9 mouse cellular contexts compared by ENCODE assay signal in the genomic region with DNA sequence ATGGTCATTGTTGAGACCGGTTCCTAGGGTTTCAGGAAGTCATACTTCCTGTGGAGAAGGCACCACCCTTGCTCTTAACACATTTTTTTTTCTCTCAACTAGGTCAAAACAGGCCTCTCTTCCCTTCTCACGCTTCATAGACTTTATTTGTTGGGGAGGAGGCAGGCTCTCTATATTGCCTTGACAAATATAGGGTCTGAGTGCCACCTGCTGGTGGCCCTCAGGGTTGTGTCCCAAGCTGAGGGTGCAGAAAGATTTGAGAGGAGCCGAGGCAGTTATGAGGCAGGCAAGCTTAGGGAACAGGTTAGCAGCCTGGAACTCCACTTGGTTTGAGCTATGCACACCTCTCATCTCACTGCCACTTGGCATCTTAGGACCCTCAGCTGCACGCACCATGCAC. TPM values are rescaled to one million over a fixed set of nuclear protein-coding genes. Genes with fewer than 3 reads are reported as not detected.
DNase-seq lines count a peak whose midpoint lies in the region; ATAC-seq and TF ChIP-seq lines count a peak whose summit lies in the region.
"Had no signal": no experiment of that assay in that cellular context is flagged by ENCODE, and none has a peak within 500 bp of the region (broad histone marks: within the 10 kb centered on the region; RNA-seq: fewer than 3 reads in every experiment).

No protein-coding gene starts in this region.

- no peak for DNase-seq in heart, adult 9 months (ENCODE audit: low spot score in 2 of 2)
- DNase-seq in CH12.LX (ENCODE audit: extremely low read depth): peak; percentile 43
- DNase-seq in cerebellum, postnatal 14 days: peak; percentile 67 to 76
- DNase-seq in mesoderm, embryonic 11.5 days (ENCODE audit: low read depth, low spot score): peak; percentile 63
- no peak for DNase-seq in frontal cortex, adult 2 months (ENCODE audit: extremely low spot score in 1 of 2, low spot score in 1 of 2)

- H3K27ac ChIP-seq in heart, embryonic 11.5 days (ENCODE audit: low read depth, low read length): peak overlapping the region; percentile 46; the same call in 1 of the 2 replicates
- H3K27ac ChIP-seq in CH12.LX (ENCODE audit: insufficient read depth, low read depth): no peak overlapping the region
- H3K27ac ChIP-seq: liver, embryonic 15.5 days had no signal

- no peaks in the 10 kb centered on the region; the same call in 1 of the 2 replicates for H3K27me3 ChIP-seq in heart, embryonic 11.5 days (ENCODE audit: control insufficient read depth, insufficient read depth, low read length)
- H3K27me3 ChIP-seq in CH12.LX (replicated peaks): peaks cover 2% of the 10 kb centered on the region
- H3K27me3 ChIP-seq: liver, embryonic 15.5 days had no signal

- no peaks in the 10 kb centered on the region; the same call in 1 of the 2 replicates for H3K36me3 ChIP-seq in heart, embryonic 11.5 days (ENCODE audit: control insufficient read depth, insufficient read depth, low read length)
- H3K36me3 ChIP-seq in CH12.LX (replicated peaks in 1 of 2; ENCODE audit: control insufficient read depth in 1 of 2, insufficient read depth in 1 of 2, low read length in 1 of 2): peaks cover 27 to 67% of the 10 kb centered on the region in 2 experiments

- in situ Hi-C loops in CH12.LX (cut with MboI; ENCODE audit: low pct_ligation_motif_present, low pct_unique_long_range_greater_than_20kb, low sequenced_read_pairs): no loop called here

- no peak for ATAC-seq in heart, embryonic 11.5 days (replicated peaks; ENCODE audit: insufficient number of reproducible peaks, low FRiP score, low TSS enrichment)
- peak; percentile 72 for ATAC-seq in inflammation-experienced regulatory T-cells, adult 6 months
- ATAC-seq in frontal cortex, adult (ENCODE audit: low TSS enrichment): no peak

- H3K4me2 ChIP-seq in heart, embryonic 11.5 days: no peak overlapping the region
- H3K4me2 ChIP-seq in CH12.LX (ENCODE audit: insufficient read depth, low read depth, poor library complexity, severe bottlenecking): no peak overlapping the region
- H3K4me2 ChIP-seq: liver, embryonic 15.5 days had no signal

- dilution Hi-C loops in CH12.LX (cut with MboI; ENCODE audit: extremely low pct_ligation_motif_present, extremely low pct_unique_long_range_greater_than_20kb, low sequenced_read_pairs): no loop called here

- no peak for TF ChIP-seq POLR2A in CH12.LX (IDR thresholded peaks at IDR 0.05; ENCODE audit: low read depth, low read length)

- H3K9ac ChIP-seq in heart, embryonic 11.5 days (ENCODE audit: low read depth, low read length): no peak overlapping the region
- no peak overlapping the region for H3K9ac ChIP-seq in CH12.LX (ENCODE audit: insufficient read depth, low read depth)
- H3K9ac ChIP-seq: liver, embryonic 15.5 days had no signal

- peak; percentile 26 to 77; a peak in 3 of 4 replicates for TF ChIP-seq CTCF in CH12.LX (conservative IDR thresholded peaks at IDR 0.05 in 1 of 2, IDR thresholded peaks at IDR 0.05 in 1 of 2; ENCODE audit: low read depth in 2 of 2, low read length in 2 of 2)

- no peaks in the 10 kb centered on the region for H3K9me3 ChIP-seq in heart, embryonic 11.5 days (replicated peaks; ENCODE audit: control insufficient read depth, low read length)
- no peaks in the 10 kb centered on the region for H3K9me3 ChIP-seq in CH12.LX (replicated peaks; ENCODE audit: low read length)
- H3K9me3 ChIP-seq: liver, embryonic 15.5 days had no signal

- no peaks in the 10 kb centered on the region for H3K79me2 ChIP-seq in CH12.LX (replicated peaks; ENCODE audit: control insufficient read depth, extremely low read depth, insufficient read depth, poor library complexity, severe bottlenecking)

- no peak overlapping the region for H3K4me3 ChIP-seq in heart, embryonic 11.5 days (ENCODE audit: low read depth, low read length)
- no peak overlapping the region for H3K4me3 ChIP-seq in CH12.LX (replicated peaks in 1 of 3; ENCODE audit: low read depth in 2 of 3, low read length in 2 of 3, poor library complexity in 1 of 3)
- H3K4me3 ChIP-seq: liver, embryonic 15.5 days had no signal

- 66% methylated on average over 4 of the region's 4 CpGs for WGBS in heart, embryonic 11.5 days (ENCODE audit: insufficient replicate concordance)

- peaks cover 20% of the 10 kb centered on the region for H3K4me1 ChIP-seq in heart, embryonic 11.5 days (ENCODE audit: control insufficient read depth, insufficient read depth, low read length)
- H3K4me1 ChIP-seq in CH12.LX (ENCODE audit: control insufficient read depth in 1 of 2, insufficient read depth in 2 of 2): peaks cover 0 to 40% of the 10 kb centered on the region in 2 experiments; a peak in 3 of 4 replicates

- no peak for TF ChIP-seq EP300 in CH12.LX (IDR thresholded peaks at IDR 0.05; ENCODE audit: low read length)

- peak; percentile 74 for TF ChIP-seq RAD21 in CH12.LX (IDR thresholded peaks at IDR 0.05; ENCODE audit: low read depth, low read length)

TF ChIP-seq in CH12.LX, 34 proteins besides CTCF, POLR2A, EP300 and RAD21:
- TF ChIP-seq SMC3 (IDR thresholded peaks at IDR 0.05; ENCODE audit: low read depth, low read length) (peak; percentile 64), IRF4 (IDR thresholded peaks at IDR 0.05; ENCODE audit: low read depth, low read length) (no peak)
TF ChIP-seq in CH12.LX: peak in this region for 1.

RNA-seq across cellular contexts. Expression of a gene that starts 3.5 kb away (rescaled TPM):
- 12.4 and 15.1 TPM in 2 replicates for polyA plus RNA-seq in heart, embryonic 11.5 days (2014; fragmentation: Nextera tagmentation; extraction: Ambion mirVana)
- total RNA-seq in CH12.LX (2012; rRNA removed): 3.7 and 4.0 TPM in 2 replicates
- 9.0 and 9.4 TPM in 2 replicates for total RNA-seq in CH12.LX (2014; rRNA removed)
- 5.5 and 6.7 TPM in 2 replicates for polyA plus RNA-seq in CH12.LX (2012; ENCODE audit: insufficient read length, low read depth)
- 10 to 100 TPM in 1 of 3 experiments, 1 to 10 TPM in 2; 7.8 to 12.1 (median 9.3) TPM for polyA plus RNA-seq in inflammation-experienced regulatory T-cells, adult 6 months (2017; shearing (Covaris generic))
- 14.4 and 15.5 TPM in 2 replicates for polyA plus RNA-seq in frontal cortex, adult 2 months (2012; rRNA removed)

RNA-seq across cellular contexts. Expression of a gene that starts 5.9 kb away (rescaled TPM):
- polyA plus RNA-seq in heart, embryonic 11.5 days (2014; fragmentation: Nextera tagmentation; extraction: Ambion mirVana): 2.9 and 3.1 TPM in 2 replicates
- 0.34 and 0.59 TPM in 2 replicates for total RNA-seq in CH12.LX (2012; rRNA removed)
- 0.03 and 0.07 TPM in 2 replicates for total RNA-seq in CH12.LX (2014; rRNA removed)
- 0.29 and 0.30 TPM in 2 replicates for polyA plus RNA-seq in CH12.LX (2012; ENCODE audit: insufficient read length, low read depth)
- polyA plus RNA-seq in inflammation-experienced regulatory T-cells, adult 6 months (2017; shearing (Covaris generic)): 1 to 10 TPM; 4.1 to 4.9 (median 4.2) TPM
- 13.4 and 15.0 TPM in 2 replicates for polyA plus RNA-seq in frontal cortex, adult 2 months (2012; rRNA removed)

RNA-seq across cellular contexts. Expression of a gene that starts 8.3 kb away (rescaled TPM):
- 9.1 and 11.4 TPM in 2 replicates for polyA plus RNA-seq in heart, embryonic 11.5 days (2014; fragmentation: Nextera tagmentation; extraction: Ambion mirVana)
- 23.4 and 28.5 TPM in 2 replicates for total RNA-seq in CH12.LX (2012; rRNA removed)
- total RNA-seq in CH12.LX (2014; rRNA removed): 16.2 and 18.3 TPM in 2 replicates
- 59.1 and 64.8 TPM in 2 replicates for polyA plus RNA-seq in CH12.LX (2012; ENCODE audit: insufficient read length, low read depth)
- 100 to 1,000 TPM; 103 to 111 (median 110) TPM for polyA plus RNA-seq in inflammation-experienced regulatory T-cells, adult 6 months (2017; shearing (Covaris generic))
- 15.5 and 18.3 TPM in 2 replicates for polyA plus RNA-seq in frontal cortex, adult 2 months (2012; rRNA removed)

RNA-seq across cellular contexts. Expression of a gene that starts 18.7 kb away (rescaled TPM):
- 0.31 and 0.59 TPM in 2 replicates for polyA plus RNA-seq in heart, embryonic 11.5 days (2014; fragmentation: Nextera tagmentation; extraction: Ambion mirVana)
- total RNA-seq in CH12.LX (2012; rRNA removed): not detected in 2 replicates
- not detected in 2 replicates for total RNA-seq in CH12.LX (2014; rRNA removed)
- polyA plus RNA-seq in CH12.LX (2012; ENCODE audit: insufficient read length, low read depth): not detected in 2 replicates
- not detected for polyA plus RNA-seq in inflammation-experienced regulatory T-cells, adult 6 months (2017; shearing (Covaris generic))
- 228 and 231 TPM in 2 replicates for polyA plus RNA-seq in frontal cortex, adult 2 months (2012; rRNA removed)

Comparison
In these comparisons a context has a peak if more than half of its experiments do, and no peak if none do; other contexts are left out.
1. DNase-seq: peak in CH12.LX (single experiment), cerebellum, postnatal 14 days (2 of 2) and mesoderm, embryonic 11.5 days (single experiment); none in heart, adult 9 months (0 of 2) and frontal cortex, adult 2 months (0 of 2).